Mouse (Mus musculus) liver, embryonic 11.5 days (tissue): ENCODE data around the gene Sppl2b. TPM values are rescaled to one million over a fixed set of nuclear protein-coding genes. Genes with fewer than 3 reads are reported as not detected.

Experiments
- ATAC-seq: fragments of 200-750 bp; cut with Nextera tagmentation; replicated peaks from 2 replicates; pipeline ENCODE4 v1.8.0; 2017; ENCODE audit warnings: moderate number of reproducible peaks, mild to moderate bottlenecking, moderate TSS enrichment, moderate library complexity; ENCODE audit not compliant: low FRiP score
- DNase-seq: peaks from one replicate; pipeline ENCODE4 v3.0.0-alpha.2; 2017; ENCODE audit warnings: low spot score
- H3K27ac ChIP-seq: fragments of 300-500 bp; sonication (generic); 2 replicates; pipeline ENCODE4 v1.5.1; 2014; ENCODE audit warnings: mild to moderate bottlenecking, low read depth, low read length, control low read depth
- H3K27me3 ChIP-seq: fragments of 300-500 bp; sonication (generic); replicated peaks from 2 replicates; pipeline ENCODE4 v1.6.1; 2014; ENCODE audit warnings: low read length, mixed read lengths; ENCODE audit not compliant: control insufficient read depth, insufficient read depth
- H3K36me3 ChIP-seq: fragments of 300-500 bp; sonication (generic); 2 replicates; pipeline ENCODE4 v1.6.1; 2014; ENCODE audit warnings: mild to moderate bottlenecking, low read length, moderate library complexity, mixed read lengths; ENCODE audit not compliant: control insufficient read depth, insufficient read depth
- H3K4me1 ChIP-seq: fragments of 300-500 bp; sonication (generic); replicated peaks from 2 replicates; pipeline ENCODE4 v1.6.1; 2014; ENCODE audit warnings: low read length, mixed read lengths; ENCODE audit not compliant: control insufficient read depth, insufficient read depth
- H3K4me2 ChIP-seq: fragments of 300-500 bp; sonication (generic); 2 replicates; pipeline ENCODE4 v1.6.1; 2014; ENCODE audit warnings: mild to moderate bottlenecking, control low read depth, moderate library complexity
- H3K4me3 ChIP-seq: fragments of 300-500 bp; sonication (generic); 2 replicates; pipeline ENCODE4 v1.5.1; 2014; ENCODE audit warnings: low read depth, low read length, control low read depth
- H3K9ac ChIP-seq: fragments of 300-500 bp; sonication (generic); 2 replicates; pipeline ENCODE4 v1.6.1; 2014; ENCODE audit warnings: low read depth, low read length, control low read depth
- H3K9me3 ChIP-seq: fragments of 300-500 bp; sonication (generic); 2 replicates; pipeline ENCODE4 v1.6.1; 2016; ENCODE audit warnings: low read length, inconsistent platforms, mixed read lengths; ENCODE audit not compliant: control insufficient read depth
- WGBS: fragments of 180-500 bp; shearing (Covaris S2); extraction: QIAGEN DNeasy Blood & Tissue Kit; methylation state at CpG from one replicate; pipeline ENCODE4 v1.1.7; 2014; 5-methylcytosine and 5-hydroxymethylcytosine counted together
- polyA plus RNA-seq: library from polyadenylated mRNA; unstranded; fragments of >200 nt; fragmentation: Nextera tagmentation; extraction: Ambion mirVana; gene quantifications from 2 replicates; pipeline ENCODE4 v1.2.1, GENCODE M21; 2014

Gene Sppl2b
- polyA plus RNA-seq, 1 experiment from 2014 or later = 63.8 TPM

GRCm38 (mm10) chr10:80848571-80848970 lies 6.5 kb upstream of the Sppl2b start:
- H3K4me2 ChIP-seq = no peak overlapping the region
- no peak overlapping the region for H3K27ac ChIP-seq
- ATAC-seq = peak; percentile 81

GRCm38 (mm10) chr10:80855749-80856073 lies 636 bp downstream of the Sppl2b start:
- ATAC-seq (no peak), DNase-seq (no peak)
- Histone ChIP-seq H3K27ac (peak overlapping the region; percentile 96), H3K9ac (peak overlapping the region; percentile 96), H3K4me3 (peak overlapping the region; percentile 96), H3K36me3 (peaks cover 16% of the 10 kb centered on the region), H3K4me2 (peak overlapping the region; percentile 90), H3K27me3 (no peaks in the 10 kb centered on the region), H3K4me1 (peaks cover 41% of the 10 kb centered on the region), H3K9me3 (no peaks in the 10 kb centered on the region)
- WGBS = 14% methylated on average over 11 of the region's 11 CpGs

More at GRCm38 (mm10) chr10:80848571-80848970, 6.5 kb upstream of the Sppl2b start:
- Histone ChIP-seq H3K4me3 (no peak overlapping the region; the same call in 1 of the 2 replicates), H3K27me3 (peaks cover 31% of the 10 kb centered on the region), H3K36me3 (peaks cover 16% of the 10 kb centered on the region), H3K9ac (no peak overlapping the region), H3K9me3 (no peaks in the 10 kb centered on the region), H3K4me1 (peaks cover 15% of the 10 kb centered on the region)
- 6% methylated on average over 10 of the region's 10 CpGs for WGBS
- DNase-seq = peak; percentile 76

- Histone ChIP-seq H3K27me3 (no peaks in the 10 kb centered on the region), H3K4me1 (peaks cover 41% of the 10 kb centered on the region), H3K4me2 (peak overlapping the region; percentile 90), H3K36me3 (peaks cover 16% of the 10 kb centered on the region), H3K4me3 (peak overlapping the region; percentile 96), H3K27ac (peak overlapping the region; percentile 96), H3K9ac (peak overlapping the region; percentile 96), H3K9me3 (no peaks in the 10 kb centered on the region)
- DNase-seq (no peak), ATAC-seq (no peak)
- WGBS = 59% methylated on average over 3 of the region's 3 CpGs
Observed at GRCm38 (mm10) chr10:80856267-80856666, 1.2 kb downstream of the Sppl2b start.

GRCm38 (mm10) chr10:80856908-80857307 lies 1.8 kb downstream of the Sppl2b start:
- peak overlapping the region; percentile 96 for H3K4me3 ChIP-seq
- H3K36me3 ChIP-seq = peaks cover 12% of the 10 kb centered on the region
- peaks cover 46% of the 10 kb centered on the region for H3K4me1 ChIP-seq
- ATAC-seq (0 out of 2 replicates have a peak, but pooled peaks have one; percentile 18), DNase-seq (no peak)
- H3K4me2 ChIP-seq = peak overlapping the region; percentile 90
- 66% methylated on average over 5 of the region's 5 CpGs for WGBS
- no peaks in the 10 kb centered on the region for H3K27me3 ChIP-seq
- H3K27ac ChIP-seq = peak overlapping the region; percentile 96
- H3K9me3 ChIP-seq = no peaks in the 10 kb centered on the region
- H3K9ac ChIP-seq = peak overlapping the region; percentile 96

GRCm38 (mm10) chr10:80857386-80857785 lies 2.3 kb downstream of the Sppl2b start:
- WGBS = 61% methylated on average over 8 of the region's 8 CpGs
- H3K4me2 ChIP-seq = peak overlapping the region; percentile 90
- H3K4me3 ChIP-seq = peak overlapping the region; percentile 96
- ATAC-seq (no peak), DNase-seq (no peak)
- peaks cover 9% of the 10 kb centered on the region; the same call in 1 of the 2 replicates for H3K36me3 ChIP-seq
- peak overlapping the region; percentile 96 for H3K9ac ChIP-seq
- no peaks in the 10 kb centered on the region for H3K9me3 ChIP-seq
- H3K27ac ChIP-seq = peak overlapping the region; percentile 96
- H3K27me3 ChIP-seq = no peaks in the 10 kb centered on the region
- H3K4me1 ChIP-seq = peaks cover 51% of the 10 kb centered on the region

GRCm38 (mm10) chr10:80857848-80858247 lies 2.8 kb downstream of the Sppl2b start:
- DNase-seq = no peak

GRCm38 (mm10) chr10:80858350-80858935 lies 3.4 kb downstream of the Sppl2b start:
- Histone ChIP-seq H3K4me3 (peak overlapping the region; percentile 96), H3K36me3 (peaks cover 9% of the 10 kb centered on the region; the same call in 1 of the 2 replicates), H3K9ac (peak overlapping the region; percentile 96), H3K27me3 (no peaks in the 10 kb centered on the region), H3K4me1 (peaks cover 60% of the 10 kb centered on the region), H3K27ac (peak overlapping the region; percentile 96), H3K9me3 (no peaks in the 10 kb centered on the region), H3K4me2 (peak overlapping the region; percentile 90)
- peak; percentile 80 for ATAC-seq
- peak; percentile 56 for DNase-seq
- WGBS = 50% methylated on average over 7 of the region's 7 CpGs

More at GRCm38 (mm10) chr10:80857848-80858247, 2.8 kb downstream of the Sppl2b start:
- peak overlapping the region; percentile 96 for H3K4me3 ChIP-seq
- H3K27me3 ChIP-seq = no peaks in the 10 kb centered on the region
- WGBS = 39% methylated on average over 3 of the region's 3 CpGs
- no peaks in the 10 kb centered on the region for H3K9me3 ChIP-seq
- peaks cover 12% of the 10 kb centered on the region; the same call in 1 of the 2 replicates for H3K36me3 ChIP-seq
- peak; percentile 70 for ATAC-seq
- H3K4me1 ChIP-seq = peaks cover 56% of the 10 kb centered on the region
- H3K27ac ChIP-seq = peak overlapping the region; percentile 96
- peak overlapping the region; percentile 96 for H3K9ac ChIP-seq
- H3K4me2 ChIP-seq = peak overlapping the region; percentile 90

- no peaks in the 10 kb centered on the region for H3K27me3 ChIP-seq
- H3K36me3 ChIP-seq = peaks cover 35% of the 10 kb centered on the region; the same call in 1 of the 2 replicates
- peaks cover 38% of the 10 kb centered on the region for H3K4me1 ChIP-seq
- DNase-seq (no peak), ATAC-seq (peak; percentile 40; the same call in 1 of the 2 replicates)
- peak overlapping the region; percentile 67 for H3K27ac ChIP-seq
- H3K4me3 ChIP-seq = no peak overlapping the region
- 0 out of 2 replicates have a peak overlapping the region, but pooled peaks have one; percentile 2 for H3K4me2 ChIP-seq
- H3K9ac ChIP-seq = 0 out of 2 replicates have a peak overlapping the region, but pooled peaks have one; percentile 27
- no peaks in the 10 kb centered on the region for H3K9me3 ChIP-seq
- 73% methylated on average over 5 of the region's 5 CpGs for WGBS
Observed at GRCm38 (mm10) chr10:80862305-80862704, 7.2 kb downstream of the Sppl2b start.

- no peak overlapping the region for H3K27ac ChIP-seq
Observed at GRCm38 (mm10) chr10:80864446-80864845, 9.4 kb downstream of the Sppl2b start.

More at GRCm38 (mm10) chr10:80864446-80864845, 9.4 kb downstream of the Sppl2b start:
- WGBS = 93% methylated on average over 16 of the region's 16 CpGs
- H3K4me3 ChIP-seq = no peak overlapping the region
- no peaks in the 10 kb centered on the region for H3K9me3 ChIP-seq
- H3K9ac ChIP-seq = no peak overlapping the region
- H3K36me3 ChIP-seq = peaks cover 48% of the 10 kb centered on the region; the same call in 1 of the 2 replicates
- no peaks in the 10 kb centered on the region for H3K27me3 ChIP-seq
- H3K4me1 ChIP-seq = peaks cover 20% of the 10 kb centered on the region
- no peak overlapping the region for H3K4me2 ChIP-seq
- ATAC-seq = no peak
- no peak for DNase-seq
